ENCODE assay signal across 7 mouse cellular contexts in genomic region chr5:36069503-36070360, GRCm38 (mm10).
A peak's percentile ranks its signal among the peaks of the same experiment; 100 is the strongest.
DNase-seq lines count a peak whose midpoint lies in the region; ATAC-seq lines count a peak whose summit lies in the region.

No protein-coding gene starts in this region.

- H3K9me3 ChIP-seq in forebrain, embryonic 10.5 days = peaks cover 6% of the 10 kb centered on the region; the same call in 1 of the 2 replicates
- no peaks in the 10 kb centered on the region for H3K9me3 ChIP-seq in midbrain, embryonic 15.5 days

- no peak overlapping the region for H3K4me2 ChIP-seq in midbrain, embryonic 15.5 days

- H3K9ac ChIP-seq in midbrain, embryonic 15.5 days = no peak overlapping the region

- WGBS in forebrain, embryonic 10.5 days = 39% methylated on average over 6 of the region's 6 CpGs
- WGBS in midbrain, embryonic 15.5 days = 39% methylated on average over 6 of the region's 6 CpGs

- H3K4me3 ChIP-seq in forebrain, embryonic 10.5 days = no peak overlapping the region
- H3K4me3 ChIP-seq in midbrain, embryonic 15.5 days = no peak overlapping the region

- H3K36me3 ChIP-seq in forebrain, embryonic 10.5 days (replicated peaks) = no peaks in the 10 kb centered on the region
- no peaks in the 10 kb centered on the region for H3K36me3 ChIP-seq in midbrain, embryonic 15.5 days (replicated peaks)

- peaks cover 80% of the 10 kb centered on the region for H3K27me3 ChIP-seq in forebrain, embryonic 10.5 days (ENCODE audit: poor library complexity, severe bottlenecking)
- H3K27me3 ChIP-seq in midbrain, embryonic 15.5 days (replicated peaks) = no peaks in the 10 kb centered on the region

- H3K27ac ChIP-seq in forebrain, embryonic 10.5 days = peak overlapping the region; percentile 46; the same call in 1 of the 2 replicates
- peak overlapping the region; percentile 60 for H3K27ac ChIP-seq in midbrain, embryonic 15.5 days

- peaks cover 46% of the 10 kb centered on the region for H3K4me1 ChIP-seq in forebrain, embryonic 10.5 days
- H3K4me1 ChIP-seq in midbrain, embryonic 15.5 days = 0 out of 2 replicates have a peak, but pooled peaks cover 8% of the 10 kb centered on the region

- ATAC-seq in midbrain, embryonic 15.5 days (replicated peaks) = peak; percentile 70
- ATAC-seq in megakaryocyte, adult 5-6 weeks (ENCODE audit: poor library complexity, severe bottlenecking) = no peak

- peak; percentile 54 for DNase-seq in right cerebral cortex, adult 18-20 months
- no peak for DNase-seq in right cerebral cortex, postnatal 10 days (ENCODE audit: low spot score in 2 of 2)
- peak; percentile 26 for DNase-seq in forebrain, embryonic 10.5 days (ENCODE audit: extremely low spot score, low spot score)
- peak; percentile 38 to 48 for DNase-seq in layer of hippocampus, adult 8-10 months (ENCODE audit: low spot score in 2 of 2)
- DNase-seq in spleen, postnatal 10 days (ENCODE audit: low spot score in 2 of 2) = no peak

Comparison
In these comparisons a context has a peak if more than half of its experiments do, and no peak if none do; other contexts are left out.
1. DNase-seq: peak in right cerebral cortex, adult 18-20 months (single experiment), forebrain, embryonic 10.5 days (single experiment) and layer of hippocampus, adult 8-10 months (2 of 2); none in right cerebral cortex, postnatal 10 days (0 of 2) and spleen, postnatal 10 days (0 of 2).